Comparison of ENCODE assay signal across 11 mouse cellular contexts in the genomic region with DNA sequence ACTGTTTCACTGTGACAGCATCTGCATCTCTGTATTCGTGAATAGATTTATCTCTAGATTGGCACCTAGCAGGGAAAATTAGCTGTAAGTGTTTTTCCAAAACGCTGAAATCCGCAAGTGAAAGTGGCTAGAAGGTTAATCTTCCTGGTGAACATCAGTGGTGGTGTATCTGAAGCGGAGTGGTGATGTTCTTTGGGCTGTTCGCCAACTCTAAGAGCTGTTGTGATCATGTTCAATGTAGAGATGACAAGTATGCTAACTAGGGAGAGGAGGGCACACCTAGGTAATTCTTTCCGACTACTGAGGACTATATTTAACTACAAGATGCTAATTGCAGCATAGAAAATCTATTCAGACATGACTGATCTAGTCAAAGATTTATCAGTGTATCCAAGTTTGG. TPM values are rescaled to one million over a fixed set of nuclear protein-coding genes. Genes with fewer than 3 reads are reported as not detected.
DNase-seq lines count a peak whose midpoint lies in the region; ATAC-seq and TF ChIP-seq lines count a peak whose summit lies in the region.
"Had no signal": no experiment of that assay in that cellular context is flagged by ENCODE, and none has a peak within 500 bp of the region (broad histone marks: within the 10 kb centered on the region; RNA-seq: fewer than 3 reads in every experiment).

No protein-coding gene starts in this region.

- H3K36me3 ChIP-seq in lung, embryonic 14.5 days (ENCODE audit: insufficient read depth) = no peaks in the 10 kb centered on the region
- no peaks in the 10 kb centered on the region for H3K36me3 ChIP-seq in hindbrain, embryonic 13.5 days
- no peaks in the 10 kb centered on the region for H3K36me3 ChIP-seq in neural tube, embryonic 13.5 days

- ATAC-seq in lung, embryonic 14.5 days (ENCODE audit: insufficient read depth) = no peak
- no peak for ATAC-seq in hindbrain, embryonic 13.5 days (ENCODE audit: low FRiP score)
- no peak for ATAC-seq in neural tube, embryonic 13.5 days (ENCODE audit: low read depth)
- ATAC-seq: Patski had no signal

- H3K9me3 ChIP-seq in lung, embryonic 14.5 days (ENCODE audit: low read depth, low read length) = no peaks in the 10 kb centered on the region
- H3K9me3 ChIP-seq in hindbrain, embryonic 13.5 days = no peaks in the 10 kb centered on the region
- H3K9me3 ChIP-seq in neural tube, embryonic 13.5 days = no peaks in the 10 kb centered on the region

- H3K4me1 ChIP-seq in lung, embryonic 14.5 days (ENCODE audit: insufficient read depth) = no peaks in the 10 kb centered on the region
- peaks cover 10% of the 10 kb centered on the region for H3K4me1 ChIP-seq in hindbrain, embryonic 13.5 days (replicated peaks)
- H3K4me1 ChIP-seq in neural tube, embryonic 13.5 days (replicated peaks) = peaks cover 16% of the 10 kb centered on the region

- peak; percentile 28 for DNase-seq in cerebellum, adult 11 months
- no peak for DNase-seq in cerebellum, postnatal 4 days (ENCODE audit: low spot score in 2 of 2)
- DNase-seq in lung, embryonic 14.5 days = no peak
- DNase-seq in lung, adult 18-20 months = no peak
- no peak for DNase-seq in T-cell, adult 2 months (ENCODE audit: low spot score)
- no peak for DNase-seq in adrenal gland, postnatal 4 days (ENCODE audit: low spot score in 2 of 2)
- DNase-seq: gastrocnemius, postnatal 10 days had no signal

- TF ChIP-seq CTCF in lung, embryonic 14.5 days (IDR thresholded peaks at IDR 0.05; ENCODE audit: low read depth) = no peak

- no peak overlapping the region for H3K4me3 ChIP-seq in lung, embryonic 14.5 days (ENCODE audit: low read depth, low read length)
- H3K4me3 ChIP-seq in hindbrain, embryonic 13.5 days = peak overlapping the region; percentile 48
- H3K4me3 ChIP-seq in neural tube, embryonic 13.5 days = peak overlapping the region; percentile 49

- no peaks in the 10 kb centered on the region for H3K27me3 ChIP-seq in lung, embryonic 14.5 days (ENCODE audit: insufficient read depth, low read length)
- H3K27me3 ChIP-seq in hindbrain, embryonic 13.5 days = no peaks in the 10 kb centered on the region
- H3K27me3 ChIP-seq in neural tube, embryonic 13.5 days = no peaks in the 10 kb centered on the region

- no peak overlapping the region for H3K27ac ChIP-seq in lung, embryonic 14.5 days (ENCODE audit: low read depth)
- H3K27ac ChIP-seq in hindbrain, embryonic 13.5 days = no peak overlapping the region
- no peak overlapping the region for H3K27ac ChIP-seq in neural tube, embryonic 13.5 days (replicated peaks)

- 35% methylated on average over 6 of the region's 6 CpGs for WGBS in lung, embryonic 14.5 days
- WGBS in hindbrain, embryonic 13.5 days = 42% methylated on average over 6 of the region's 6 CpGs
- 40% methylated on average over 6 of the region's 6 CpGs for WGBS in neural tube, embryonic 13.5 days

- no peak overlapping the region for H3K9ac ChIP-seq in lung, embryonic 14.5 days
- H3K9ac ChIP-seq in hindbrain, embryonic 13.5 days = peak overlapping the region; percentile 62
- peak overlapping the region; percentile 70 for H3K9ac ChIP-seq in neural tube, embryonic 13.5 days

- peak overlapping the region; percentile 36; the same call in 1 of the 2 replicates for H3K4me2 ChIP-seq in lung, embryonic 14.5 days
- H3K4me2 ChIP-seq in hindbrain, embryonic 13.5 days = peak overlapping the region; percentile 71
- H3K4me2 ChIP-seq in neural tube, embryonic 13.5 days = peak overlapping the region; percentile 70

RNA-seq across cellular contexts. Expression of gene Lrrc4c, which starts 1.7 kb away (rescaled TPM):
- 0.64 and 0.66 TPM in 2 replicates for polyA plus RNA-seq in lung, embryonic 14.5 days (2014; fragmentation: Nextera tagmentation; extraction: Ambion mirVana)
- 23.9 and 24.0 TPM in 2 replicates for polyA plus RNA-seq in hindbrain, embryonic 13.5 days (2015; fragmentation: Nextera tagmentation; extraction: Ambion mirVana)
- 21.7 and 24.2 TPM in 2 replicates for polyA plus RNA-seq in neural tube, embryonic 13.5 days (2015; fragmentation: Nextera tagmentation; extraction: Ambion mirVana)
- 1 to 10 TPM; 6.9 to 7.1 TPM for total RNA-seq in adrenal gland, postnatal 4 days (2021)
- total RNA-seq: megakaryocyte-erythroid progenitor cell, adult 5-6 weeks had no signal
- polyA plus RNA-seq: Patski had no signal

Comparison
In these comparisons a context has a peak if more than half of its experiments do, and no peak if none do; other contexts are left out.
1. RNA of gene Lrrc4c, which starts 1.7 kb away (polyA plus RNA-seq): 21.7 to 24.2 TPM in neural tube, embryonic 13.5 days and 23.9 to 24.0 TPM in hindbrain, embryonic 13.5 days; 0.64 to 0.66 TPM in lung, embryonic 14.5 days; every median in the first group is over 10 times any median in the second.
2. Peak in every context shown above with its lines, with median percentiles within 50 percentile points of each other: H3K4me2 ChIP-seq.